ENCODE assay signal across 11 mouse cellular contexts in the genomic region with DNA sequence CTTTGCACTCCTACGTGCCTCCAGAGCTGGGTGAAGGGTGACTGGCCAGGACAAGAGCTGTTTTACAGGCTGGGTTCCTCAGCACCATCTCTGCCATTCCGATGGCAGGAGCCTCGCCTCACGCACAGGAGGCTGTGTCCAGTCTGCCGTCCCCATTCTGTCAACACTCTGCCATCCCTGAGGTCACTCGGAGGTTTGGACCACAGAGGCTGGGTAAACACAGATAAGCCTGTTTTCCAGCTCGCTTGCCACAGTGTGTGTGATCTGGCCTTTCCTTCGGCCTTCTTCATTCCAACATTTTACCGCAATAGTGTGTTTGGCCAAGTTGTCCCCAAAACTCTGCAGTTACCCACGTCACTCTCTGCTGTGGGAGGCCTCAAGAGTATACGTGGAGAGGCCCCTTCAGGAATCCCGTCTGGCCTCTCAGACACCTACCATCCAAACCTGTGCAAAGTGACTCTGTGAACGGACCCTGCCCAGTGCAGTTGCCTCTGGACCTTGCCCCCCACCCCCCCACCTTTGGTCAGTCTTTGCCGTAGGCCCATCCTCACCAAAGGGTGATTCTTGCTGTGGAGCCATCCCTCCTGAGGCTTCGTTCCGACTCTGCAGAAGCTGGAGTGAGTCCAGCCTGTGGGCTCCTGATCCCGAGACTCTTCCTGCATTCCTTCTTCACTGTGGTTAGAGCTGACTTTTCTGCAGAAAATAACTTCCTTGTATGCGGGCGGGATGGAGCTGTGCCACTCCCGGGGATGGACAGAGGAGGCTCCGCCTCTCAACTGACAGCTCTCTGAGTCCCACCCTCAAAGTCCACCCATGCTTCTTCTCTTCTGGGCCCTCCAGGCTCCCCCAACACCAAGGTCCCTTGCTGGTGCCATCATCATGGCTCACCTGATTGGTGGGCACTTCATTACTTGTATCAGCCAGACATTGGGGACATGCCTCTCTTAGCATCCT. TPM values are rescaled to one million over a fixed set of nuclear protein-coding genes. Genes with fewer than 3 reads are reported as not detected.
DNase-seq lines count a peak whose midpoint lies in the region; ATAC-seq lines count a peak whose summit lies in the region.
"Had no signal": no experiment of that assay in that cellular context is flagged by ENCODE, and none has a peak within 500 bp of the region (broad histone marks: within the 10 kb centered on the region; RNA-seq: fewer than 3 reads in every experiment).

No protein-coding gene starts in this region.

- H3K27ac ChIP-seq in heart, embryonic 12.5 days (ENCODE audit: poor library complexity, severe bottlenecking): no peak overlapping the region
- H3K27ac ChIP-seq in liver, embryonic 11.5 days (ENCODE audit: low read depth, low read length): no peak overlapping the region
- H3K27ac ChIP-seq: hindbrain, embryonic 12.5 days had no signal

- no peaks in the 10 kb centered on the region for H3K36me3 ChIP-seq in heart, embryonic 12.5 days
- H3K36me3 ChIP-seq in liver, embryonic 11.5 days (ENCODE audit: control insufficient read depth, insufficient read depth, low read length): no peaks in the 10 kb centered on the region

- no peak for DNase-seq in heart, postnatal 36 days
- DNase-seq in 416B (ENCODE audit: low read depth): peak; percentile 70
- peak; percentile 55 to 61 for DNase-seq in cerebellum, postnatal 10 days
- no peak for DNase-seq in liver, embryonic 11.5 days (ENCODE audit: low spot score)
- DNase-seq in thymus, postnatal 25 days: no peak
- no peak for DNase-seq in left cerebral cortex, postnatal 25 days (ENCODE audit: low spot score in 2 of 2)
- DNase-seq: kidney, postnatal 36 days; left cerebral cortex, postnatal 4 days; right cerebral cortex, adult 18-20 months had no signal

- peak overlapping the region; percentile 29 for H3K4me2 ChIP-seq in heart, embryonic 12.5 days
- H3K4me2 ChIP-seq in liver, embryonic 11.5 days: peak overlapping the region; percentile 6; the same call in 1 of the 2 replicates
- H3K4me2 ChIP-seq: hindbrain, embryonic 12.5 days had no signal

- 0 out of 2 replicates have a peak, but pooled peaks cover 11% of the 10 kb centered on the region for H3K27me3 ChIP-seq in heart, embryonic 12.5 days (replicated peaks)
- H3K27me3 ChIP-seq in liver, embryonic 11.5 days (replicated peaks; ENCODE audit: control insufficient read depth, insufficient read depth, low read length): no peaks in the 10 kb centered on the region; the same call in 1 of the 2 replicates
- H3K27me3 ChIP-seq: hindbrain, embryonic 12.5 days had no signal

- WGBS in heart, embryonic 12.5 days: 30% methylated on average over 21 of the region's 21 CpGs
- 60% methylated on average over 21 of the region's 21 CpGs for WGBS in liver, embryonic 11.5 days

- H3K4me1 ChIP-seq in heart, embryonic 12.5 days (replicated peaks): peaks cover 37% of the 10 kb centered on the region
- peaks cover 7% of the 10 kb centered on the region; the same call in 1 of the 2 replicates for H3K4me1 ChIP-seq in liver, embryonic 11.5 days (replicated peaks; ENCODE audit: control insufficient read depth, insufficient read depth, low read length)
- H3K4me1 ChIP-seq: hindbrain, embryonic 12.5 days had no signal

- intact Hi-C loops in heart, postnatal 36 days (cut with DNase I): no loop called here
- intact Hi-C loops in left cerebral cortex, postnatal 25 days (cut with DNase I): no loop called here

- H3K4me3 ChIP-seq in heart, embryonic 12.5 days: no peak overlapping the region
- no peak overlapping the region for H3K4me3 ChIP-seq in liver, embryonic 11.5 days (ENCODE audit: low read depth, low read length)
- H3K4me3 ChIP-seq: hindbrain, embryonic 12.5 days had no signal

- no peaks in the 10 kb centered on the region for H3K9me3 ChIP-seq in heart, embryonic 12.5 days (replicated peaks)
- no peaks in the 10 kb centered on the region for H3K9me3 ChIP-seq in liver, embryonic 11.5 days (ENCODE audit: control insufficient read depth, low read length)
- H3K9me3 ChIP-seq: hindbrain, embryonic 12.5 days had no signal

- no peak overlapping the region; the same call in 1 of the 2 replicates for H3K9ac ChIP-seq in heart, embryonic 12.5 days
- H3K9ac ChIP-seq in liver, embryonic 11.5 days (ENCODE audit: low read depth, low read length): no peak overlapping the region
- H3K9ac ChIP-seq: hindbrain, embryonic 12.5 days had no signal

- ATAC-seq in heart, embryonic 12.5 days (ENCODE audit: insufficient number of reproducible peaks, low FRiP score): peak; percentile 64
- ATAC-seq in liver, embryonic 11.5 days (replicated peaks; ENCODE audit: low FRiP score): no peak; the same call in 1 of the 2 replicates

RNA-seq across cellular contexts. Expression of a gene that starts 9.7 kb away (rescaled TPM):
- 11.4 and 11.5 TPM in 2 replicates for polyA plus RNA-seq in heart, embryonic 12.5 days (2016; fragmentation: Nextera tagmentation; extraction: Ambion mirVana)
- total RNA-seq in heart, postnatal 36 days (2021): 10 to 100 TPM; 53.3 to 77.9 TPM
- polyA plus RNA-seq in liver, embryonic 11.5 days (2014; fragmentation: Nextera tagmentation; extraction: Ambion mirVana): 3.4 and 4.3 TPM in 2 replicates
- total RNA-seq in left cerebral cortex, postnatal 25 days (2021): 100 to 1,000 TPM; 241 to 256 TPM

Comparison
In these comparisons a context has a peak if more than half of its experiments do, and no peak if none do; other contexts are left out.
1. DNase-seq: peak in 416B (single experiment) and cerebellum, postnatal 10 days (2 of 2); none in heart, postnatal 36 days (0 of 2), liver, embryonic 11.5 days (single experiment), thymus, postnatal 25 days (single experiment) and left cerebral cortex, postnatal 25 days (0 of 2).